Mouse (Mus musculus) layer of hippocampus, adult 8-10 months (tissue): Measurements from ENCODE around the gene Foxo1. TPM values are rescaled to one million over a fixed set of nuclear protein-coding genes. Genes with fewer than 3 reads are reported as not detected.

ENCODE experiments used
- DNase-seq, 2 experiments: peaks; one replicate each; pipeline ENCODE4 v3.0.0; 2022; ENCODE audit warnings: low spot score in 2 of 2
- total RNA-seq, 4 experiments: library from RNA; stranded (reverse); gene quantifications; 2 replicates each; pipeline ENCODE4 v1.2.4; 2022

The Foxo1 gene
- total RNA-seq, 4 experiments from 2014 or later = 20.2 to 23.1 (median 22.8) TPM

DNA sequence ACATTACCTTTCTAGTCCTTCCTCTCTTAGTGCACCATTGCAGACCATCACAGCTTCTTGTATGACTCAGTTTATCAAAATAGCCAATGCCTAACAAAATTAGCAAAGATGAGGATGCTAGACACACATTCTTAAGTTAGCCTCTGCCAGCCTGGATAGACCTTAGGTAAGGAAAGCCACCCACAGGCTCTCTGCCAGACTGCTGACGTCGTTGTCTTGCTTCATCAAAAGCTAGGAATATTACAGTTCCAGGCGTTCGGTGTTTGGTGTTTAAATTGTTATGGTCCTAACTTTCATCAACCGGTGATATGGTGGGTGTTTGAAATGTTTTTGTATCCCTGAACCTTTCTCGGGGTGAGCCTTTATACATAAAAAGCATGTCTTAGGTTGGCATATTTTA lies 96.4 kb downstream of the Foxo1 start:
- DNase-seq = no peak

DNA sequence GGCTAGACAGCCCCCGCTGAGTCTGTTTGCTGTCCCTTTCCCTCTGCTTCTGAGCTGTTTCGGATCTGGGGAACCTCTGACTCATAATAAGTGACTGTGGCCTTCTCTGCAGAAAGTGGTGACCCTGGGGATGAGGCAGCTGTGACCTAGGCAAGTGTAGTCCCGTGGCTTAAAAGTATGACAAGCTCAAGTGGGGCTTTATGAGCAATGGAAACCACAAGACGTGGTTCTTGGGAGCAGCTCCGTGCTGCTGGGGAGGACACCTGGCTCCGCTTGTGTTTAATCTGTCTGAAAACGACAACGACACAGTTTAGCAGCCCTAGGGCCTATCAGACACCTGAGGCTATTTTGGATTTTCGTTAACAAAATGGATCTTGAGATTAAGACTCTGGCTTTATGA lies 101.1 kb downstream of the Foxo1 start:
- no peak for DNase-seq

GRCm38 (mm10) chr3:52369881-52370428 lies 101.8 kb downstream of the Foxo1 start:
- no peak for DNase-seq

DNA sequence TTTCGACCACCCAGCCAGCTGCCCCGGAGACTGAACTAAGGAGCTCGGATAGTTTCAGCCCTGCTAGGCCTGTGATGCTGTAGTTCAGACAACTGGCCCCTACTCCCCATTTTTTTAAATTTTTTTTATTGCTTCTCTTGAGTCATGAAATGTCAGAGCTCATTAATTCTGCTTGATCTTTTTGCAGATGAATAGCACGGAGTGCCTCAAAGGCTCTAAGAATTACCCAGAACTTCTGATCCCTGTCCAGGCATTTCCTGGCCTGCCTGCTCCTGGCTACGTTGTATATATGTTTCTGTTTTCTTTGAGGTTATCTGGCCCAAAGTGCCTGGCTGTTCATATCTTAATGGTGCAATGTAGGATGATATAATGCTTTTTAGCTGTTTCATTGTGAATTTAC lies 108.8 kb downstream of the Foxo1 start:
- DNase-seq = no peak

DNA sequence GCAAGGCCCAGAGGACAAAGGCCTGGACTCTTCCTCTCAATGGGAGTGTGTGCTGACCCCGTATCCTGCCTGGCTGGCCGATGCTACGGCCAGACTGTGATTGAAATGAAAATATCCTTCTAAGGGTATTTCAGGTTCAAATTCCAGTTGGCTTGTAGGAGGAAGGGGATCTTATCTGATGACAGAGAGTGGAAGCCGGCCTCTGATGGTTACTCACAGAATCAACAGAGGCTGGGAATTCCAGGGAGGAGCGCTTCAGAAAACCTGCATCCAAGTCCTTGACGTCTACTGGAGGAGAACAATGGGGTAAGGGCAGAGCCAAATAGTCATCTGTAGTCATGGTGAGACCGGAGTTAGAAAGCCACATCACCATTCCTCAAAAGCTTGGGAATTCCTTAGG lies 115.2 kb downstream of the Foxo1 start:
- no peak for DNase-seq

DNA sequence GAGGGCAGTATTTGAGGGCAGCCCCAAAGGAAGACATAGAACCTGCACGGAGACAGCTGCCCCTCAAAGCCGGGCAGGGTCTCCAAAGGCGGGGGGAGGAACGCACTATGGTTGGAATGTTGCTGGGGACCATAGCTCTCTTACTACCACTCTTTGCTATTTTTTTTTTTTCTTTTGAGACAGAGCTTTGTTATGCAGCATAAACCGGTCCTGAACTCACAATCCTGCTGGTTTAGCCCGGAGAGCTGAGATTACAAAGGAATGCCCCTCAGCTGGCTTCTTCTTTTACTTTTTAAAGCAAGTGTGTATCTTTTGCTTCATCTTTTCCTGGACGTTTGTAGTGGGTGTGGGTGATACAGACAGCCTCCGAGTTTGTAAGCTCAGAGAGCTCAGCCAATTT lies 118.2 kb downstream of the Foxo1 start:
- DNase-seq = no peak

- no peak for DNase-seq
Measured at GRCm38 (mm10) chr3:52390321-52390720, 122.2 kb downstream of the Foxo1 start.

- DNase-seq = no peak
Measured at GRCm38 (mm10) chr3:52390766-52391665, 122.9 kb downstream of the Foxo1 start.

GRCm38 (mm10) chr3:52391897-52392296 lies 123.8 kb downstream of the Foxo1 start:
- DNase-seq = no peak

GRCm38 (mm10) chr3:52392521-52392920 lies 124.4 kb downstream of the Foxo1 start:
- no peak for DNase-seq

DNA sequence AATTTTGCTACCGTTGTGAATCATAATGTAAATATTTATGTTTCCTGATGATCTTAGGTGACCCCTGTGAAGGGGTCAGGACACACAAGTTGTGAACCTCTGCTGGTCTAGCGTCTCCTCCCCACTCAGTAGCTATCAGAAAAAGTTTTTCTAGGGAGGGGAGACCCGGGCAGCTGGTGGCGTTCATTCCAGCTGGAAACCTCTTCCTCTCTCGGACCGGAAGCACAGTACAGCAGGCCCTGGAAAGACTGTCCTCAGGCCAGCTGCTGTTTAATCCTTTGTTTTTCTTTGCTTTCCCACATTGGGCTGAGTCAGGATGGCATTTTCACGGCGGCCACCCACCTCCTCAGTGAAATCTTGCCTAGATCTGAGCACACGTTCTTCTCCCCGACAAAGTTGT lies 125.0 kb downstream of the Foxo1 start:
- DNase-seq = no peak

GRCm38 (mm10) chr3:52396121-52396731 lies 128.1 kb downstream of the Foxo1 start:
- DNase-seq = no peak

DNA sequence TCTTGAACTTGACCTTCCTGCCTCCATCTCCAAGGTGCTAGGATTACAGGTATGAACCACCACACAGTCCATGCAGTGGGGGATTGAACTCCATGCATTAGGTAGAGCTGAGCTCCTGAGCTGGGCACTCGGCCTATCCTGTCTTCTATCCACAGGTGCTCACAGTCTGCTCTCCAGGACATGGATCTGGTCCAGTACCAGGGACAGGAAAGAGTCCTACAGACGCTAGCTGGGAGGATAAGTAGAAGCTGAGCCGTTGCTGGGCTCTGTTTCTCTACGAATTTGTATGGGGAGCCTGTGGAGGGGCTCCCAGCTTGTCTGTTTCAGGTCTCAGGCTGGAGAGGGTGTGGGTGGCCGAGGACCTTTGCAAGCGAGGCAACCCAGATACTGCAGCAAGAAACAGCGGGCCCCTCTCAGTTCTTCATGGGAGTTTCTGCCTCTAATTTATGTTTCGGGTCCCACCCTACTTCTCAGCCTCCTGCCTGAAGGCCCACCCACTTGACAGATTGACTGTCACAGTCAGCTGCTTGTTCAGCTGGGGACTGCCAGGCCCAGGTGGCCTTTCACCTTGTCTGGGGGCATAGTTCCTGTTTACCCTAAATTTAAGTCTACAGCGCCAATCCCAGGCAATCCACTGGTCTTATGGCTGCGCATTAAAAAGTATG lies 128.9 kb downstream of the Foxo1 start:
- no peak for DNase-seq

DNA sequence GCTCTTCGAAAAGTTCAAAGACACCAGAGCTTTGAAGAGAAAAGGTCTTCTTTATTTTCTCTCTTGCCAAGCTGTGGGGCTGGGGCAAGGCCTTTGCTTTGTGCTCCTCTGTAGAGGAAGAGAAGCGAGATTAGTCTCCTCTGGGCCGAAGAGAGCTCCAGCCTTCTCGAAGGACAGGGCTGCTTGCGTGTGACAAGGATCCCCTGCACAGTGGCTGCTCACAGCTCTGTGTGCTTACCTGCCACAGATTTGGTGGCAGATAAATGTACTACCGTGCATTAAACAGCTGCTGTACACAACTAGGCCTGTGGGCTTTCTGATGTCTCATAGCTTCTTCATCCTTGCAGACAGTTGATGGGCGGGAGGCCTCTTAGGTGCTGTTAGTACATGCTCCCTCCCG lies 129.8 kb downstream of the Foxo1 start:
- no peak for DNase-seq

- DNase-seq = no peak
Measured at GRCm38 (mm10) chr3:52400284-52401161, 132.4 kb downstream of the Foxo1 start.

DNA sequence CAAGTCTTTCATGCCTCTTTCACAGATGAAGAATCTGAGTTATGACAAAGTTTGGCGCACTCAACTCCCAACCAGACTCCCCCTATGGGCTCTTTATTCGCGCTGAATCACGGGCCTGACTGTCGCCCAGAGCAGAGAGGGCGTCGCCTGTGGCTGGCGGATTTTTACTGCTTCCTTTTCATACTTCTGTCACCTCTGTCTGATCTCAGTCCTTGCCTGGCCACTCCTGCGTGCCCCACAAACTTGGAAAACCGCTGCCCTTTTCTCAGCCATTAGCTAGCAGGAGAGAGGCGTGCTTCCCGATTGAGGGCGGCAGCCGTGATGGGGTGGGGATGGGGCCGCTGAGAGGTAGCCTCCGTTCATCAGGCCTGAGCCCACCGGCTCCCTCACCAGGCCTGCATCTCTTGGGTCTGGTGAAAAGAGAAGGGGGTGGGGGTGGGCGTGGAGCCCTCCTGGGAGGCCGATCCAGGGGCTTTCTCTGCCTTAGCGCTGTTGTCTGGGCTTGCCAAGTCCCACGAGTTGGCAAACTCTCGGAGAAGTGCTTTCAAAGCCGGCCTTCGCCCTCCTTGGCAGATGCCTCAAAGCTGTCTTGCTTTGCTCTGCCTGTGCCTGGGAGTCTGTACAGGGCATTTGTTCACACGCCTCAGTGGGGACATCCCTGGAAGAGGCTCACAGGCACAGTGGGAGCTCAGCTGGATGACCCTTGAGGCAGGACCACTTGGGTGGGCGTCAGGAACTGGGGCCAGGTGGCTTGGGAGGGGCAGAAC lies 133.2 kb downstream of the Foxo1 start:
- DNase-seq = peak; percentile 37 to 42
